Mouse (Mus musculus): Measurements from ENCODE around the gene Ripor1.

The Ripor1 gene

GRCm38 (mm10) chr8:105605491-105606188, 585 bp downstream of the Ripor1 start:
- peak; percentile 66 for DNase-seq (ENCODE audit: low read depth, low spot score)

- DNase-seq (ENCODE audit: low read depth, low spot score), result peak; percentile 84
Observed at GRCm38 (mm10) chr8:105606189-105607023, 1.4 kb downstream of the Ripor1 start.

DNA sequence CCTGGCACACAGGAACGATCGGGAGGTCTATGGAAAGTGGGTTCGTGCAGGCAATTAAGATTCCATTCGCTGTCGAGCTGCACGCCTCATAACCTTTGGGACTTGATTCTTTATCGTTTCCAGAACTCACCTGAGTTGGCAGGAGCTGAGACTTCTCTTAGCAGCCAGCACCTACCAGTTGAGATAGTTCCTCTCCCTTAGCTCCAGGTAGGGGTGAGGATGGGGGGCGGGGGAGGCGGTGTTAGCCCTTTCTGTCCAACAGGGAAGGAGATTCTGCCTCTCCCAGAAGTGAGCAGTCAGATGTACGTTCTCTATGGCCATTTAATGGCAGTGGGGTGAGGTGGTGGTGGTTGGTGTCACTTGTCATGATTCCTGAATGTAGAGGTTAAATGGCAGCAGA, 2.0 kb downstream of the Ripor1 start:
- DNase-seq (ENCODE audit: low read depth, low spot score), result no peak

DNA sequence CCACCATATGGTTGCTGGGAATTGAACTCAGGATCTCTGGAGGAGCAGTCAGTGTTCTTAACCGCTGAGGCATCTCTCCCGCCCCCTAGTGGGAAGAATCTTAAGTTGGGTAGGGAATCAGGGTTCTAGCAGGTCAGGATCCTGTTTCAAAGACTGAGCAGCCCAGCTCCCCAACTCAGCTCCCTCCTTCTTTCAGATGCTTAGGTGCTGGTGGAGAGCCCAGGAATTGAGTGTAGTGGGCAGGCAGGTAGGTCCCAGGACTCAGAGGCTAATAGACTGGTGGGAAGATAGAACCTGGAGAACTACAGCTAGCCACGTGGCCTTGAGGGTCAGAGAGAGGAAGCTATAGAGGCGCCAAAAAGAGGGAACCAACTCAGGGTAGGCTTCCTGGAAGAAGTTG, 2.6 kb downstream of the Ripor1 start:
- DNase-seq (ENCODE audit: low read depth, low spot score), result peak; percentile 90

DNA sequence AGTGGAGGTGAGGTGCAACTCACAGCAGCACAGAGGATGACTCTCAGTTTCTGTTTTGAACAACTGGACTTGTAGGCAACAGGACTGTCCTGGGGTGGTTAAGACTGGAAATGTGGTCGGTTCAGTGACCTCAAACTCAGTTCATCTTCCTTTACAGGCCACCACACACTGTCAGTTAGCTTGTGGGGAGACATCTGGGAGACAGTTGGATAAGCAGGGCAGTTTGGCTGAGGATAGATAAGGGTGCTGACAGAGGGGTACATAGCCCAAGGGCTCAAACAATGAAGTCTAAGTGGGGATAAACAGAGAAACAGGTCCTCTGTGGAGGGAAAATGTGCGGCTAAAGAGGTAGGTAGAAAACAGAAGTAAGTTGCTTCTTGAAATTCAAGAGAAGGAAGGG, 4.3 kb downstream of the Ripor1 start:
- no peak for DNase-seq (ENCODE audit: low read depth, low spot score)

- DNase-seq (ENCODE audit: low read depth, low spot score), result no peak
Observed at GRCm38 (mm10) chr8:105609771-105610170, 4.7 kb downstream of the Ripor1 start.

- DNase-seq (ENCODE audit: low read depth, low spot score), result no peak
Observed at GRCm38 (mm10) chr8:105611836-105612235, 6.8 kb downstream of the Ripor1 start.

DNA sequence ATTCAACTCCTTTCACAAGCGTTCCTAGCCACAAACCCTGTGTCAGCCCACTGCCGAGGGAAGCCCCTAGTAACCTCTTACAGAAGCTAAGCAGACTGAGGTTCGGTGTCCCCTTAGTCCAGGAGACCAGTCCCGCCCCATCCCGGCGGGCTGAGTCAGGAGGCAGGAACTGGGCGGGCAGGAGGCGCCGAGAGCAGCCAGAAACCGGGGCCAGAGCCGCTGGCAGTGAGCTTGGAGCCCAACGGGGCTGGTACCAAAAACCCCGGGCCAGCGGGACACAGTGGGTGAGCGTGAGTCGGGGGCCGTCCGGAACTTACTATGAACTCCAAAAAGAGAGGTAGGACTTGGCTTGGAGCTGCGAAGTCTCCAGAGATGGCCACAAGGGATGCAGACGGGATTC, 8.0 kb downstream of the Ripor1 start:
- no peak for DNase-seq (ENCODE audit: low read depth, low spot score)

DNA sequence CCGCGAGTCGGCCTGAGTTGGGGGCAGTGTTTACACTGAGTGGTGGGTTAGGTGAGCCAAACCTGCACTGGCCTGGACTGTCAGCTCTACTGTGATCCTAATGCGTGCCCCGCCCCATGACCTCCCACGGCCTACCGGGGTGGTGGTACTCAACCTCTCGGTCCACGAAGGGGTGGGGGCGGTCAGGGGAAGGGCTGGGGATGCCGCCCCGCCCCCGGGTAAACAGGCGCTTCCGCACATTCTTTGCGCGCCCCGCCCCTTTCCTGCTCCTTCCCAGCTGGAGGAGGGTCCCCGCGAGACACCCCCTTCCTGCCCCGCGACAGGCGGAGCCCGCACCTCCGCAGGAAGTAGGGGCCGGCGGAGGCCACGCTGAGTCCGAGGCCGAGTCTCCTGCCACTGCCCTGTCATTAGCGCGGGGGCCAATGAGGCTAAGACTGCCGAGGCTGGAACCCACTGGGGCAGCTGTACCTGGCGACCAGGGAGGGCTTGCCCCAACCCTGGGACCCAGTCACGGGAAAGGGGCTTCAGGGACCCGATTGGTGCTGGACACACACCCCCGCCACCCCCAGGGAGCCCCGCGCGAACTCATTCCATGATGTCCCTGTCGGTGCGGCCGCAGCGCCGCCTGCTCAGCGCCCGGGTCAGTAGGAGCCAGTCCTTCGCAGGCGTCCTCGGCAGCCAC, 8.9 kb downstream of the Ripor1 start:
- peak; percentile 82 for DNase-seq (ENCODE audit: low read depth, low spot score)

DNA sequence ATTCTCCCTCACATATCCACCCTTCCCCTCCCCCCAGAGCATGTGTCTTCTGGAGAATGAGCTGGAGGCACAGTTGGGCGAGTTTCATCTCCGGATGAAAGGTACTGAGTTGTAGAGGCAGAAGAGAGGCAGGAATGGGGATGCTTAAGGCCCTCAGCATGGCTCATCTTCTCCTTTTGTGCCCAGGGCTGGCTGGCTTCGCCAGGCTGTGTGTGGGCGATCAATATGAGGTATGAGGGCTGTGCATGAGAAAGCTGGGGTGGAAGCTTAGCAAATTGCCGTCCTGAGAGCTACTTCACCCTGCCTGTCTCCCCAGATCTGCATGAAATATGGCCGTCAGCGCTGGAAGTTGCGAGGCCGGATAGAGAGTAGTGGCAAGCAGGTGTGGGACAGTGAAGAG, 10.9 kb downstream of the Ripor1 start:
- no peak for DNase-seq (ENCODE audit: low read depth, low spot score)

DNA sequence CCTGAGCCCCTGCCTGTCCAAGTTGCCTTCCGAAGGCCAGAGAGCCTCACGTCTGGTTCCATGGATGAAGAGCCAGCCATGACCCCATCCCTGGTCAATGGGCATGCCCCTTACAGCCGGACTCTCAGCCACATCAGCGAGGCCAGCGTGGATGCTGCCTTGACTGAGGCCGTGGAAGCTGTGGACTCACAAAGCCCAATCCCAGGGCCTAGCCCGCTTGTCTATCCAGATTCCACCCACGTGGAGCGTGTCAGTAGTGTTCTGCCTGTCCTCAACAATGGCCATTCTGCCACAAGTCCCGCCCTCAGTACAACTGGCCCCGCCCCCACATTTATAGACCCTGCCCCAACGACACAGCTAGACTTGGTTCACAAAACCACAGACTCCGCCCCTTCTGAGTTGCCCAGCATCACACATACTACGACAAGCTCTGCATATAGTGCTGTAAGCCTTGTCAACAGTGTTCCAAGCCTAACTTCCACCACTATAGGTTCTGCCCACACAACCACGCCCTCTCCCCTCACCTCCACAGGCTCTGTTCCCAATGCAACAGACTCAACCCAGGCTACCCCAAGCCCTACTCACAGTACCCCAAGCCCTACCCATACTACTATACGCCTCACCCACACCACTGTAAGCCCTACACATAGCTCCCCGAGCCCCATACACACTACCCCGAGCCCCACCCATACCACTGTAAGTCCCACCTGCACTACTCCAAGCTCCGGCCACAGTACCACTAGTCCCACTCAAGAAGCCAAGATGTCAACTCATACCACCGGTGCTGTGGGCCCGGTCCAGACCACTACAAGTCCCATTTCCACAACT, 12.6 kb downstream of the Ripor1 start:
- DNase-seq (ENCODE audit: low read depth, low spot score), result peak; percentile 89

- no peak for DNase-seq (ENCODE audit: low read depth, low spot score)
Observed at GRCm38 (mm10) chr8:105618279-105618634, 13.2 kb downstream of the Ripor1 start.

GRCm38 (mm10) chr8:105618892-105619591, 14.0 kb downstream of the Ripor1 start:
- no peak for DNase-seq (ENCODE audit: low read depth, low spot score)

GRCm38 (mm10) chr8:105620211-105620610, 15.2 kb downstream of the Ripor1 start:
- DNase-seq (ENCODE audit: low read depth, low spot score), result no peak

- DNase-seq (ENCODE audit: low read depth, low spot score), result no peak
Observed at GRCm38 (mm10) chr8:105620946-105621720, 16.1 kb downstream of the Ripor1 start.

DNA sequence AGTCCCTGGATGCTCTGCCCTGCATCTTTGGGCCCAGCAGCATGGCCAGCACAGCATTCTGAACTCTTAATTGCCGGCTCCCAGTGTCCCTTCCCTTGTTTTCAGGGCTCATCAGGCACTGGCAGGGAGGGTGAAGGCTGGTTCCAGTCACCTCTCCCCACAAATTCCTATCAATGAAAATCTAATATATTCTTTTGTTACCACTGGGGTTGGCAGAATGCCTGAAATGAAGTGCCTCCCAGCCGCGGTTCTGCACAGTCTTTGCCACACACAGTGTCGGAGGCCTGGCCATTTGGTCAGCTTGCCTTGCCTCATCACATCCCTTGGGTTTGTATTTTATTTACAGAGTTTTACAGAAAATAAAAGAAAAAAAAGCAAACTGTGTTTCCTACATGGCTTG, 16.8 kb downstream of the Ripor1 start:
- no peak for DNase-seq (ENCODE audit: low read depth, low spot score)

- DNase-seq (ENCODE audit: low read depth, low spot score), result peak; percentile 98
Observed at GRCm38 (mm10) chr8:105622421-105622920, 17.4 kb downstream of the Ripor1 start.

DNA sequence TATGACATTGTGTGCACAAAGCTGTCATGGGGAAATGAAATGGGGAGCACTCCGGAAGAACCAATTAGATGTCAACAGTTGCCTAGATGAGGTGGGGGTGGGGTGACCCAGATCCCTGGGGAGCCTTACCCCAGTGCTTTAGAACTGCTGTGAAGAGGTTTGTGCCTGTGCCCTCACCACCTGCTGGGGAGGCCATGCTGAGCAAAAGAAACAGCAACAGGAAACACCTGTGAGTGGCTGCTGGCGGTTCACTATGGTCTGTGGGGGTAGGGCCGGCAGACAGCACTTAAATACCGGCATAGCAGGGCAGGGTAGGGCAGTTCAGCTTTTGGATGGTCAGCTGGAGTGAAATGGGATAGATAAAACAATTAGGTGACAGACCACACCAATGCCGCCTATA, 18.1 kb downstream of the Ripor1 start:
- peak; percentile 93 for DNase-seq (ENCODE audit: low read depth, low spot score)

DNA sequence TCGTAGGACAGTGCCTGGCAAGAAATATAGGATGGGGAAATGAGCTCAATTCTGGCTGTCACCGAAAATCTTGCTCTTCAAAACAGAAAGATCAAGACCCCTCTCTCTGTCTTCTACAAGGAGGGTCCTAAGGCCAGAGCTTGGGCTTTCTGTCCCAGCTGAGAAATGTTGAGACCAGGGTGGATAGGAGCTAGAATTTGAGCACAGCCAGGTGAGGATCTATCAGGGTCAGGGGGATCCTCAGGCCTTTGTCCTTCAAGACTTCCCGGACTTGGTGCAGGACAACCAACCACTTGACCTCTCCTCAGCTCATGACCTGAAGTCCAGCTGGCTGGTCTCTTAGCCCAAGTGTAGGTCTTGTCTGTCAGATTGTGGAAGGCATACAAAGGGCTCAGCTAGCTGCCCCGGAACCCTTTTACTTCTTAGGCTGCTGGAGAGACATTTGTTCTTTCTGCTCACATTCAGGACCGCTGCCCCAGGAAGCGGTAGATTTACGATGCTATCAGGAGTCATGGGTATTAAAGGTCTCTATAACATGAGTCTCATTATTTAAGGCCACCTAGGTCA, 18.7 kb downstream of the Ripor1 start:
- DNase-seq (ENCODE audit: low read depth, low spot score), result no peak

DNA sequence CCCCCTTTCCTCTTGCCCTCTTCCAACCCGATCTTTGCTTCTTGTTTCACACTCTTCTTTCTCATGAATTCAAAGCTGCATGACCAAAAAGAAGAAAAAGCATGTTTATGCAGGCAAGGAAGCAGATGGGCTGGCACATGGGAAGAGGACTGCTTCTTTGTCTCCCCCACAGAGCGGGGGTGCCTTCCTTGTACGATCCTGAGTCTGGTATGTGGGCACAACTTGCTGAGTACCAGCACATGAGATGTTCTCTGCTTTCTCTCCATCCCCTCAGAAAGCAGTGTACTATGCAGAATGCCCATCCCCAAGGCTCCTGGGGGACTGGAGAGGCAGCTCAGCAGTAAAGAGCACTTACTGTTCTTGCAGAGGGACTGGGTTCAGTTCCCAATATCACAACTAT, 19.3 kb downstream of the Ripor1 start:
- DNase-seq (ENCODE audit: low read depth, low spot score), result no peak
